Mouse (Mus musculus): ENCODE results near the gene Micall2.

Micall2 gene

GRCm38 (mm10) chr5:139674940-139675706 is 61.0 kb downstream of the Micall2 start:
- peak; percentile 10 to 70 for DNase-seq

GRCm38 (mm10) chr5:139669380-139669779 is 66.8 kb downstream of the Micall2 start:
- DNase-seq: peak in 1 of 2 experiments; percentile 29

- DNase-seq: peak; percentile 71 to 78
Measured at GRCm38 (mm10) chr5:139668494-139668893, 67.6 kb downstream of the Micall2 start.

GRCm38 (mm10) chr5:139666496-139666895 is 69.6 kb downstream of the Micall2 start:
- no peak for DNase-seq

- no peak for DNase-seq
Measured at GRCm38 (mm10) chr5:139665375-139665774, 70.8 kb downstream of the Micall2 start.

GRCm38 (mm10) chr5:139661713-139662112 is 74.4 kb downstream of the Micall2 start:
- DNase-seq: no peak

- no peak for DNase-seq
Measured at GRCm38 (mm10) chr5:139659307-139659706, 76.8 kb downstream of the Micall2 start.

- no peak for DNase-seq
Measured at GRCm38 (mm10) chr5:139658865-139659264, 77.3 kb downstream of the Micall2 start.

- DNase-seq: peak in 1 of 2 experiments; percentile 9
Measured at GRCm38 (mm10) chr5:139657959-139658602, 78.1 kb downstream of the Micall2 start.

Data from lung, postnatal 4 days (tissue).